Mouse (Mus musculus) induced T-regulatory cell, adult 2 months (primary cell): ENCODE data around the gene B4galt3.

ENCODE experiments used
- DNase-seq: peaks from one replicate; pipeline ENCODE4 v3.0.0-alpha.2; 2012; ENCODE audit warnings: low read depth

B4galt3 gene

DNA sequence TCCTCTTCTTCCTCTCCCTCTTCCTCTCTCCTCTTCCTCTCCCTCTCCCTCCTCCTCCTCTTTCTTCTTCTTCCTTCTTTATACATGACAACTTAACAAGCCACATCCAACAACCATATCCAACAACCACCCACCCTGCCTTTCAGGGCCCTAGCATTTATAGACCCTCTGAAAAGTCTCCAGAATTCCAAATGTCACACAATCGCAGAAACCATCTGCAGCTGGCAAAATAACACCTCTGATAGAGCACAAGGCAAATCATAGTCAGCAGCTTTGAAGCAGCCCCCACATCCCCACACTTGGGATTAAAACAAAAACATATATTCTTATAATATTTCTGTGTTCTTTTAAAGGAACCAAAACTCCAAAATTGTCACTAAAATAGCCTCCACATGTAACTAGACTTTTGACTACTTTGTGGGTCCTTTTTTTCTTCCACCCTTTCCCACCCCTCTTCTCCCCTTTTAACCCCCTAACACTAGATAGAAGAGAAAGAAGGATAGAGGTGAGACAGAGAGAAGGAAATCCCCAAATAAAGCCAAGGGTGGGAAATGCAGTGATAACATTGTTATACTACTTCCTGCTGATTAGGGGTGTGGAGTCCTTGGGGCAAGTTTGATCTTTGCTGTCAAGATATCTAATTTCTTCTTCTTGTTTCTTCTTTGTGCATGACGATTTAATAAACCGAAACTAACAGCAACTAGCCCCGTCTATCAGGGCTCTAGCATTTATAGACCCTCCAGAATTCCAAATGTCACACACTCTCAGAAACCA, 4.0 kb upstream of the B4galt3 start:
- no peak for DNase-seq

DNA sequence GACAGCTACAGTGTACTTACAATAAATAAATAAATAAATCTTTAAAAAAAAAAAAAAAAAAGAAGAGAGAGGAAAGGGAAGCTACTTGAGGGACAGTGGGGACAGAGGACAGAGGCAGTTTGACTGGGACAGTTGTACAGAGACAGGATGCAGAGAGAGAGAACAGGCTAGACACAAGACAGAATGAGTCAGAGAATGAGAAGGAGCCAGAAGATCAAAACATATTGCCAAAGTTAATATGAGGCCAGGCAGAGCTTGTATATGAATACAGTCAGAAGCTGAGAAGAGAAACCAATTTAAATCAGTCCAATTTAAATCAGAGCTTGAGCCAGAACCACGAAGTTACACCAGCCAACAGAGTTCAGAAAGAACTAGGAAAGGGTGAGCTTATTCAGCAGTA, 1.8 kb upstream of the B4galt3 start:
- no peak for DNase-seq

DNA sequence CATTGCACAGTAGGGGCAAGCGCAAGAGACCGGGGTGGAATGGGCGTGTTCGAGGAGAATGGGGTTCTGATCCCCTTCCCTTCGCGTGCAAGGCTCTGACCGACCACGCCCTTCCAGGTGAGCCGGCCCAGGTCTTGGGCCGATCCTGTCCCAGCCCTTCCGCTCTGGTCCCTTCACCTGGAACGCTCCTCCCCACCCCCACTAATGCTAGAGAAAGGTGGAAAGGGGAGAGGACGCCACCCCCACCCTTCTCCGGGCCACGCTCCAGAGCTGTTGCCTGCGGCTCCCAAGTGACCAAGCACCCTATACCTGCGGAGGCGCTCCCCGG, 409 bp downstream of the B4galt3 start:
- no peak for DNase-seq

DNA sequence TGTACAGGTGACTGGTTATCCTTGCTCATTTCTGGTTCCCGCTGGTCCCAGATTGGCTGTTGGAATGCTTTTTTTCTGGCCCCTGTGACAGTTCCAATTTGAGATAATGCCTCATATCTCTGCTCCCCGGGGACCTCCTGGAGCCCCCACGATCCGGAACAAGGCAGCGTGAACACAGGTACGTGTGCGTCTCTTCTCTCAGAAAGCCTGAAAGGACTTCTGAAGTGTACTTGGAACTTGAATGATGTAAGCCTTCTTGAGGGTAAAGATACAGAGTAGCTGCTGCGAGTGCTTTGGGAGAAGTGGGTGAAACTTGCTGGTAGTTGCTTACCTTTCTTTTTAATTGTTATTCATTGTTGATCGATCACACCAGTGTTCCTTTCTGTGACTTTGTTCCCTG, 1.1 kb downstream of the B4galt3 start:
- DNase-seq = no peak

DNA sequence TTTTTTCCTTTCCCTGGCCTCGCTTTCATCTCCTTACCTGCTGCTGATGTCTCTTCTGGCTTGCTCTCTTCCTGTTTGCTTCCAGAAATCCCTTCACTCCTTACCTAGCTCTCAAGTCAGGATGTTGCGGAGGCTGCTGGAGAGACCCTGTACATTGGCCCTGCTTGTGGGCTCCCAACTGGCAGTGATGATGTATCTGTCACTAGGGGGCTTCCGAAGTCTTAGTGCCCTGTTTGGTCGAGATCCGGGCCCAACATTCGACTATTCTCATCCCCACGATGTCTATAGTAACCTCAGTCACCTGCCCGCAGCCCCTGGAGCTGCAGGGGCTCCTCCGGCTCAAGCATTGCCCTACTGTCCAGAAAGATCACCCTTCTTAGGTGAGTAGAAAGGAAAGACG, 1.5 kb downstream of the B4galt3 start:
- no peak for DNase-seq

DNA sequence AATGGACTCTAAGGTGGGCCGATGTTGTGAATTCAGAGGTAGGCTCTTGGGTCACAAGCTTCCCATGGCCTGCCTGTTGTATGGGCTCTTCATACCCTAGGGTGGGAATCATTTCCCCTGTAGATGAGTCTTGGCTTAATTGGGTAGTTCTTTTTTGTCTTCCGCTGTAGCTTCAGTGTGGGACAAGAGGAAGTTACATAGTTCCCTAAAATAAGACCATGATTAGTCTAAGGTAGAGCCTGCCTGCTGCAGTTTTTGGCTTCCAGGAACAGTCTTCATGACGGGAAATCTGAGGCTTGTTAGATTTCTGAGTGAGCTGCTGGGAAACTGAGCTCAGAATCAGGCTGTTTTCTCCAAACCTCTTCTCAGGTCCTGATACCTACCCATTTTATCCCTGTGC, 2.0 kb downstream of the B4galt3 start:
- DNase-seq = no peak

DNA sequence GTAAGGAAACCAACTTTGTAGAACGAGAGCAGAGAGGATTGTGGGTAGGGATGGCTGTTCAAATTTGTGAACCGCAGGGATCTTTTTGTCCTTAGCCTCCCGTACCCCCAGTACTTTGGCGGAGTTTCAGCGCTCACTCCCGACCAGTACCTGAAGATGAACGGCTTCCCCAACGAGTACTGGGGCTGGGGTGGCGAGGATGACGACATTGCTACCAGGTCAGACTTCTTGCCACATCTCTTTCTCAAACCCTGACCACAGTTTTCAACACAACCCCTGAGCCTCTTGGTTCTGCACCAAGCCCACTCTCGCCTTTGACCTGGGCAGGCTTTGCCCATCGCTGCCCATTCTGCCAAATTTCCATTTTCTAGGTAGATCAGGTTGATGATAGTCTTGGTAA, 4.0 kb downstream of the B4galt3 start:
- DNase-seq = no peak

DNA sequence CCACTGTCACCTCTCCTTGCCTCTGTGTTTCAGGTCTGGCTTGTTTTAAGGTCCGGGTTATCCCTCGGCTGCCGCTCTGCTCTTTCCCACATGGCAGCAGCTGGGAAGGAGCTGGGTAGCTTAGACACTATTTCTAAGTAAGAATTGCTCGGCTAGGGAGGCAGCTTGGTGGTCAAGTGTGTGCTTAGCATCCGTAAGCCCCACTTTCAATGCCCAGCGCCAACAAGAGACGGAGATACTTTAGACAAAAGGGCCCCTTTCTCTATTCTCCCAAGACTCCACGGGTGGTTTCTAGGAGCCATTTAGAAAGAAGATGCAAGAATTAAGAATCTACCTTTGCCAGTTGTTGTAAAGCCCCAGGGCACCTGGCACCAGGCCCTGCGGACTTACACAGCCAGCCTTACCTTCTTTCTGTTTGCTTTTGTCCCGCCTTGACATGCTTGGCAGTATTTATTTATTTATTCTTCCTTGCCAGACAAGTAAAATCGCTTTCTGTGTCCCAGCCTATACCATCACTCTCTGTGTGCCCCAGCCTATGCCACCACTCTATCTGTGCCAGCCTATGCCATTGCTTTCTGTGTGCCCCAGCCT, 5.1 kb downstream of the B4galt3 start:
- no peak for DNase-seq

DNA sequence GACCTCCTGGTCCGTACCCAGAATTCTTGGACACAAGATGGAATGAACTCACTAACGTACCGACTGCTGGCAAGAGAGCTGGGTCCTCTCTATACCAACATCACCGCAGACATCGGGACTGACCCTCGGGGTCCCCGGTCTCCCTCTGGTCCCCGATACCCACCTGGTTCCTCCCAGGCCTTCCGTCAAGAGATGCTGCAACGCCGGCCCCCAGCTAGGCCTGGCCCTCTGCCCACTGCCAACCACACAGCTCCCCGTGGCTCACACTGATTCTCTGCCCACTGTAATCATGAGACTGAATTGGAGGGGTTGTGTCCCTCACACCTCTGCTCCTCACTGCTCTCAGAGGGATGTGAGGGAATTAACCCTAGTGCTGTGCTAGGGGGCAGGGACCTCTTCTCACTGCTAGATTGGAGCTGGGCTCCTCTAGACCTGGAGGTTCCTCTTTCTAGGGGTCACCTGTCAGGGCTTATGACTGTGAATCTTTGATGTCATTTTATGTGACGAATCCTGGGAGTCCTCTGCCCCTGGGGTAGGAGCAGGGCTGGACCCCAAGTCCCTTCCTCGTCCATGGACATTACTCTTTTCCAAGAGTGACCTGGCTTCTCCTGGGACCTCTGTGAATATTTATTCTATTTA, 6.1 kb downstream of the B4galt3 start:
- no peak for DNase-seq

DNA sequence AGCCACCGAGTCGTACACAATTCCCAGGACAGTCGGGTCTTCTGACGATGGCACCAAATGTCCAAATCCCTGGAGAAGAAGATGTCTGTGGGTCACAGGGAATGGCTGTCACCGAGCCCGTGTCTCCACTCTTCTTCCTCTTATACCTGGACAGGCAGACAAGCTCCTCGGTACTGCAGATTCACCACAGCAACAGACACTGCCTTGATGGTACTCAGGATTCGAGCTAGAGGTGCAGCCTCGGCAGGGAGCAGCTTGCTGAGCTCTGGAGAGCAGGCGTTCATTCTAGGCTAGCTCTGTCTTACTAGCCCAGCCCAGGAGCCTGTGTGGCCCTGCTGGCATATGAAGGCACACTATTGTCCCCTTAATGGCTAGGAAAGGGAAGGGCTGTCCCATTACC, 7.6 kb downstream of the B4galt3 start:
- DNase-seq = no peak

DNA sequence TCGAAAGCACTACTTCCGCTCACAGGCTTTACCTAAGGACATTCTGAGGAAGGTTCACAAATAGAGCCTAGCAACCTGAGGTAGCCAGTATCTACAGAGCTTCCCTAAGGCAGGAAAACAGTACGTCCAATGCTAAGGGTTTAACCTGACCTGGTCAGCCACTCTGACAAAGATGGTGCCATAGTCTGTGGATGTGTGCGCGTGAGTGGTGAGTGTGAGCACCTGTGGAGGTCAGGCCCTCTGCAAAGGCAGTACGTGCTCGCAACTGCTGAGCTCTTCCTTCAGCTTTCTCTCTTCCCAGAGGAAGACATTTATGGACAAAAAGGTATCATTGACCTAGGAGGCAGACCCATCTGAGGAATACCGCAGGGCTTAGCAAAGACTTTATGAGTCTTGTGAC, 8.3 kb downstream of the B4galt3 start:
- DNase-seq = no peak

DNA sequence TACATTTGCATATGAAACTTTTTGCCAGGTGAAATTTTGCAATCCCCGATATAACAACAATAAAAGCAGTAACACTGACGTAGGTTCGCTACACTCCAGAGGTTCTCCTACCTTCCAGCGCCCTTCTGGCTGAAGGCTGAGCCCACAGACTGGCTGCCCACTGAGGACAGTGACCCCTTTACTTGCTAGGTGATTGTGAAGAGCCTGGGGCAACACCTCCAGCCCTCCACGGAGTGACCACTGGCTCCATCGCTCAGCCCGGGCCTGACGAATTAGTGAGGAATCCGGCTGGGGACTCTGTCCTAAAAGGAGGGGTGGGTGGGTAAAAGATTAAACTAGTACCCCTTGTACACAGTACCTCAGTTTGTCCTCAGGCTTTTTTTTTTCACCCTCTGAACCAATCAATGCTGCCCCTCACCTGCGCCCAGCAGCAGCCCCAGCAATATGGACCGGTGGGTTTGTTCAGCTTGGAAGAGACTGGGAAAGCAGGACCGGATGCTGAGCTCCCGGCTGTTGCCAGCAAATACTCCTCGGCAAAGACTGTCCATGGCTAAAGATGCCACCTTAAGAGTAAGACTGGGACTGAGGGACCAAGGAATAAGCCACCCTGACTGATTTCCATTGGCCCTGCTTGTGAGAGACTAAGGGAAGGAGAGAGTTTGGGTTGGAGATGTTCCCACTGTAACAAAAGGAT, 9.0 kb downstream of the B4galt3 start:
- DNase-seq = no peak

DNA sequence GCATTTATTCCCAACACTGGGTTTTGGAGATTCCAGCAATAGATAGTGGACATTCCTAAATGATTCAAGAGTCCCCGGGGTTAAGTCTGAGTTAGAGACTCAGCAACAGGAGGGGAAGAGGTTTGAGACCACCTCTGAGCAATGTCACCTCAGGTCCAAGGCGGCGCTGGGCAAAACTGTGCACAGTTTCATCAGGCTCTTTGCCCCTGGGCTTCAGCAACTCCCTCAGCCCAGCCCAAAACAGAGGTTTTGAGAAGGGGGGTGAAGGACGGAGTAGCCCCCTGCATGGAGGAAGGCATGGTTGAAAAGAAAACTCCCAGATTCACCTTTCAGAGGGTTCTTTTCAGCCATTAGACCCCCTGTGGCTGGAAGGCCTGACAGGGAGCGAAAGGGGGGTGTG, 9.6 kb downstream of the B4galt3 start:
- no peak for DNase-seq

DNA sequence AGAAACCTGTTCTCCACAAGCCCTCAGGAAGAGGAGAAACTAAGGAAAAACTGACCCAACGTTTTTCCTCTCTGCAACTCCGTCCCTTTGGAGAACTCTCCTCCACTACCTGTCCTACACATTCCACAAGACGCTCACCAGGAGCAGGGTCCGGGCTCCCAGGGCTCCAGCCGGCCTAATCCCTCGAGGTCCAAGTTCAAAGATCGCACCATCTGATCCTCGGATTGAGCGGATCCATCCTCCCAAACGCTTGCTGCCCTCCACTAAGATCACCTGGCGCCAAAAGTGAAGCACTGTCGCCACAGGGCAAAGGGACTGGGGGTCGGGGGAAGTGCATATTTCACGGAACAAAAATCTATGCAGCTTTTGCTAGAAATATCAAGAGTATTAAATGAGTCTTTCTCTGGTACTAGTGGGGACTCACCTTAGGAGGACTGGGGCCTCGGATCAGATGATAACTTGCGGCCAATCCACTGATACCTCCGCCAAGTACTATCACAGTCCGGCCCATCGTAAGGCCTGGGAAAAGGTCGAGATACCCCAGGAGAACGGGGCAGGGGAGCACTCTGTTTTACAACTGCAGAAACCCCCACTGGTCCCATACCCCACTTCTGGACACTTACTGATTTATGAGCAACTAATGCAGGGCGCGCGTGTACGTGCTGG, 10.3 kb downstream of the B4galt3 start:
- DNase-seq = no peak

DNA sequence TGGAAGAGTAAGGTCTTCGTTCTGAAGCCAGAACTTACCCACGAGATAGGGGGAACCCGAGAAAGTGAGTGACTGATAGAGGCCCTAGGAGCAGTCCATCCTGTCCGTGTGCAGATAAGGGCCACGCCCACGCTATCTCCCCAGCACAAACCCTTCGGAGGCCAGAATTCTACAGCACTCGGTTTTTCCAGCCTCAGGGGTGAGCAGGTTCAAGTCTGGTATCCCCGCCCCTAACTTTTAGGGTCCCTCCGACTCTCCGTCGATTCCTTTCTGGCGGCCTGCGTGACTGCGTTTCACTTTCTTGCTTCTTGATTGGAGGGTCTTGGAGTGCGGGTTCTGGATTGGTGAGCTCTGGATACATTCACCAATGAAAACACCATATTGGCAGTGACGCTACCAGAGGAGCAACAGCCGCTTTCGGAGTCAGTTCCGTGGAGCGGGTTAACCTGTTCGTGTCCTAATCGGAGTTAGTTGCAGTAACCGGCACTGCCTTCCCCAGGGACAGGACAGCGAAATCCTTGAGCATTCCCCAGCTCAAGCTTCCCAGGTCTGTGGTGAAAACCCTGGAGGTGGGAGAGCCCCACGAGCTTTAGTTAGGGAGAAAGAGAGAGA, 10.9 kb downstream of the B4galt3 start, which contains the start of gene Ppox:
Gene Ppox, minus strand, starts transcription at position 271 of the 612 bp plus-strand sequence.
- DNase-seq = peak; percentile 97

DNA sequence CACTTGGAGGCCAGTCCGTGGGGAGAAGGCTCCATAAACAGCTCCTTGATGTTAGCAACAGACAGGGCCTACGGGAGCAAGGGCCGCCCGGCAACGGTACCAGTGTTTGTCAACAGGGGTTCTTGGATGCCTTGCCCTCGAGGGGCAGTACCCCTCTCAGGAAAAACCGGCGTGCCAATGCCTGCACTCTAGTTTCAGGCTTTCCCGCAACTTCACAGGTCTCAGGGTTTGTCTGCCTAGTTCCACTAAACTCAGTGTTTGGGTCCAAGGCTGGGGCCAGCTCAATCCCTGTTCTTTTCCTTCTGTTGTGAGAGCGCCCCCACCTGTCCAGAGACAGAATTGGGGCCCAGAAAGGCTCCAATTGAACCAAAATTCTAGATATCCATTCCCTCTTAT, 11.4 kb downstream of the B4galt3 start:
- DNase-seq = peak; percentile 90

DNA sequence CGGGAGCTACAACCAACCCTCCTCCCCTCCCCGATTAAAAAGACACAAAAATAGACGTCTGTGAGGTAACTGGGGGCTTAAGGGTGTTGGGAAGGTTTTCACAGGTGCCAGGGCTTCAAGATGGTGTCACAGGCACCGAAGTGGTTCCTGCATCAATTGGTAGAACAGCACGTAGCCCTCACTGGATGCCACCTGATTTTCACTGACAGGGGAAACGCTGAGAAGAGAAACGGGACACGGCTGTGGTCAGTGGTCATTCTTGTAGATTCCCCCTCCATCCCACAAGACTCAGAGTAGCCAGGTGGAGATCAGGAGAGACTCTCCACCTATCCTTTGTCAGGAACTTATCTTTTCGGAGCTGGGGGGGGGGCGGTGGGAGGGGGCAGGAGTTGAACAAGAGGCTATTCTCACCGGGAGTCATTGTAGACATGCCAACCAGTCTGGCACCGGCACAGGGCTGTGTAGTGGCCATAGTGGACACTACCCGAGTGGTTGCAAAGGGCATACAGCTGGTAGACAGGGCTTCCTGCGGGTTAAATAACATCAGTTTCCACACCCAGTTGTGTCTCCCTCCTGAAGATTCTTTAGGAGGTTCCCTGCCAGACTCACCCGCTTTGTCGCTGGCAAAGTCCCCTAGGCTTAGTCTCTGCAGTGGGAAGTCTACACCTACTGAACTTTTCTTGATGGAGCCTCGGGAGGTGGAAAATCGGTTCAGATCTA, 12.1 kb downstream of the B4galt3 start:
- no peak for DNase-seq

DNA sequence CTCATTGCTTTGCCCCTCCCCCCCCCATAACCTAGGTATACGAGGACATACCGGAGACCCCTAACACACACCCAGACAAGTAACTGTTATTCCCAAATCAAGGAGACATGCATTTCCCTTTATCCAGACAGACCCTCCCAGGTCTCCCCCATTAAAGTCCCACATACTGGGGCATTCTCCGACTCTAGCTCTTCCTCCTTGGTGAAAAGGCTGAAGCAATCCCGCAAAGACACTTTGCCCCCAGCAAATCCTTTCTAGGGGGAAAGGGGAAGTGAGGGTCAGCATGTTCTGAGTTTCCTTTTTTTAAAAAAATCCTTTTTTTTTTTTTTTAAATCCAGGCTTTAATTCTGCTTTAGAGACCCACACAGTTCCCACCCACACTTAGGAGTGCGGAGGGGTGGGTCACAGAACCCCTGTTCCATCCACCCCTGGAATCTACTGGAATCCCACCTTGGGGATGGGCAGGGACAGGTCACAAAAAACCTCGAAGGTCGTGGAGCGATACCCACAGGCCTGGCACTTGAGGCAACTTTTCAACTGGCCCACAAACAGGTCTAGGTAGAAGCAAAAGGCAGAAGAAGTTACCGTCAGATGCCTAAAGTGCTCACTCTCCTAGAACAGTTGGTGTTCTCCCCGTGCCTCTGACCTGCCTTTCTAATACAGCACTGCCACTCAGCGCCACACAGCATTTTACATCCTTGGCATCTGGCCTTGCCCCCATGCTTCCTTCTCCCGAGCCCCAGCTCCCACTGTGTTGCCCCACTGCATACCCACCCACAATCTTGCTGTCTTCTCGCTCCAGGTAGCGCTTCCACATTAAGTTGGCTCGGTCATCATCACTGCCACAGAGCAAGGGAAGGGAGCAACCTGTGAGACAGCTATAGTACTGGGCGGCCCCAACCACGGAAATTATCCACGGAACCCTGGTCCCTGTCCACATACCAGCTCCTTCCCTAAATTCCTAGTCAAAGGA, 13.3 kb downstream of the B4galt3 start:
- DNase-seq = no peak

DNA sequence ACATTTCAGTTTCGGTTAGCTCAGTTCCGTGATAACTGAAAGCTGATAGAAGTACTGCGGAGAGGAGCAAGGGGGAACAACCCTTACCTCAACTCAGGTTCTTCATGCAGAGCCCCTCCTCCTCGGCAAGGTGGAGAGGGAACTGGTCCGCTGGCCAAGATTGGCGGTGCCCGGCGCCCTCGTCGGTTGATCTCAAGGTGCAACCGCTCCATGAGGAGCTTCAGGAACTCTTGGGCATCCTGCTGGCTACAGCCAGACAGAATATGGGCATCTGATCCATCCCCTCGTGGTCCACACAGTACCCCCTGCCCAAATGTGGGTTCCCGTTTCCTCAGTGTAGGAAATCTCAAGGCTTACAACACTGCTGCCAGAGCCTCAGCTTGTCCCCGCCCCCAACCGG, 14.4 kb downstream of the B4galt3 start:
- DNase-seq = no peak
